In the genomic region with DNA sequence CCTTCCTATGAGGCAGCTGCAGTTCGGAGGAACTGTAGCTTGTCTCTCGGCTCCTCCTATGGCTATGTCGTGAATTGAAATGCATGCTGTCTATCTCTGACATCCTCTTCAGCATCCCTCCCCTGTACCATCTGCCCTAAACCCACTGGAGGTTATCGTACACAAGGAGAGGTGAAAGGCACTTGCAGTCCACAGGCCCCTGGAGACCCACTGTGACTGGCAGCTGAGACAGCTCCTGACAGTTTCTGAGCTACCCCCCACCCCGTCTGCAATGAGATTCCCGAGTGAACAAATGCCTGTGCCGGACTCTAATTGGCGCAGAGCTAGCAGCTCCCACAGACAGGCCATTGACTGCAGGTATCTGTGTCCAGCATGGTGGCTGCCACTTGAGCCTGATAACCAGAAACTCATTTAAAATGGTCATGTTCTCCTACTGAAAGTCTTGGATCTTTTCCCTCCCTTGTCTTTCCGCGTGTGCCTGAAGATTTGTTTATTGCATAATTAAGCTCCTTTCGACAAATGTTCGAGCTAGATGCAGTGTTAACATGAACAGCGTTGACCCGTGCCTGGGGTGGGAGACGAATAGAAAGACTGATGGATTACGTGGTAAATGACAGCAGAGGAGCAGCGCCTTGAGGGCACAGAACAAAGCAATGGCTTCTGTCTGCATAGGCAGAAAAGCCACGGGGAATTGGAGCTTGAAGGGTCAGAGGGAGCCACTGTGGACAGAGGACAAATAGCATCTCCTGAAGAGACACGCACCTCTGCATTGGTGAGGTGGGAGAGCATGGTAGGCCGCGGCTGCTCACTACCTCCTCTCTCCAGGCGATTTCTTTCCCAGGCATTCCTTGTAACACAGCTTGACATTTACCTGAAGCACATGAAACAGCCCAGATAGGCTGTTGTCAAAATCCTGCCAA, we compare ENCODE assay signal across 12 mouse cellular contexts.
DNase-seq lines count a peak whose midpoint lies in the region; ATAC-seq lines count a peak whose summit lies in the region.
"Had no signal": no experiment of that assay in that cellular context is flagged by ENCODE, and none has a peak within 500 bp of the region (broad histone marks: within the 10 kb centered on the region; RNA-seq: fewer than 3 reads in every experiment).

No protein-coding gene starts in this region.

- H3K4me1 ChIP-seq in hindbrain, embryonic 12.5 days: peaks cover 16% of the 10 kb centered on the region
- H3K4me1 ChIP-seq in midbrain, embryonic 16.5 days (ENCODE audit: control insufficient read depth, insufficient read depth, low read length): peaks cover 15% of the 10 kb centered on the region
- H3K4me1 ChIP-seq: liver, embryonic 12.5 days; megakaryocyte, embryonic 14.5 days had no signal

- no peak overlapping the region for H3K9ac ChIP-seq in hindbrain, embryonic 12.5 days
- peak overlapping the region; percentile 55 for H3K9ac ChIP-seq in midbrain, embryonic 16.5 days (ENCODE audit: low read depth, low read length)
- H3K9ac ChIP-seq: liver, embryonic 12.5 days had no signal

- 30% methylated on average over 22 of the region's 22 CpGs for WGBS in hindbrain, embryonic 12.5 days
- WGBS in midbrain, embryonic 16.5 days: 30% methylated on average over 22 of the region's 22 CpGs

- peak overlapping the region; percentile 76 for H3K27ac ChIP-seq in hindbrain, embryonic 12.5 days
- 0 out of 2 replicates have a peak overlapping the region, but pooled peaks have one; percentile 43 for H3K27ac ChIP-seq in midbrain, embryonic 16.5 days (ENCODE audit: low read length)
- H3K27ac ChIP-seq: liver, embryonic 12.5 days had no signal

- no peaks in the 10 kb centered on the region for H3K9me3 ChIP-seq in hindbrain, embryonic 12.5 days (replicated peaks)
- no peaks in the 10 kb centered on the region for H3K9me3 ChIP-seq in midbrain, embryonic 16.5 days (replicated peaks; ENCODE audit: control insufficient read depth, low read length, poor library complexity, severe bottlenecking)
- H3K9me3 ChIP-seq: liver, embryonic 12.5 days had no signal

- H3K4me3 ChIP-seq in hindbrain, embryonic 12.5 days: no peak overlapping the region
- H3K4me3 ChIP-seq in midbrain, embryonic 16.5 days (ENCODE audit: low read depth, low read length): no peak overlapping the region
- H3K4me3 ChIP-seq: liver, embryonic 12.5 days; megakaryocyte, embryonic 14.5 days had no signal

- no peaks in the 10 kb centered on the region for H3K36me3 ChIP-seq in hindbrain, embryonic 12.5 days
- no peaks in the 10 kb centered on the region for H3K36me3 ChIP-seq in midbrain, embryonic 16.5 days (ENCODE audit: control insufficient read depth, insufficient read depth, low read length)
- H3K36me3 ChIP-seq: liver, embryonic 12.5 days had no signal

- DNase-seq in cerebellum, postnatal 14 days: peak; percentile 12 to 22
- DNase-seq in cerebellum, adult 8-10 months: no peak
- peak; percentile 47 for DNase-seq in embryo, embryonic 11 days
- no peak for DNase-seq in testis, postnatal 10 days (ENCODE audit: low spot score)
- no peak for DNase-seq in thymus, postnatal 4 days
- no peak for DNase-seq in spleen, adult 12 weeks (ENCODE audit: low spot score)
- DNase-seq: cerebellum, postnatal 36 days; kidney, postnatal 14 days had no signal

- H3K27me3 ChIP-seq in hindbrain, embryonic 12.5 days: no peaks in the 10 kb centered on the region
- H3K27me3 ChIP-seq in midbrain, embryonic 16.5 days (ENCODE audit: control insufficient read depth, insufficient read depth, low read depth, low read length): no peaks in the 10 kb centered on the region
- H3K27me3 ChIP-seq: liver, embryonic 12.5 days; megakaryocyte, embryonic 14.5 days had no signal

- H3K4me2 ChIP-seq in hindbrain, embryonic 12.5 days (replicated peaks): peak overlapping the region; percentile 33
- H3K4me2 ChIP-seq in midbrain, embryonic 16.5 days (ENCODE audit: low read length): peak overlapping the region; percentile 19
- H3K4me2 ChIP-seq: liver, embryonic 12.5 days had no signal

- peak; percentile 93 for ATAC-seq in hindbrain, embryonic 12.5 days (ENCODE audit: low FRiP score)
- peak; percentile 84 for ATAC-seq in midbrain, embryonic 16.5 days
- ATAC-seq: liver, embryonic 12.5 days had no signal

Comparison
In these comparisons a context has a peak if more than half of its experiments do, and no peak if none do; other contexts are left out.
1. DNase-seq: peak in cerebellum, postnatal 14 days (2 of 2) and embryo, embryonic 11 days (single experiment); none in cerebellum, adult 8-10 months (single experiment), testis, postnatal 10 days (single experiment), thymus, postnatal 4 days (single experiment) and spleen, adult 12 weeks (single experiment).